Mouse (Mus musculus): ENCODE data around the gene Lbr.

GRCm38 (mm10) chr1:181878436-181878835 lies 35.6 kb upstream of the Lbr start:
- TF ChIP-seq CTCF (IDR thresholded peaks at IDR 0.05; ENCODE audit: low read depth, low read length) (no peak), EP300 (IDR thresholded peaks at IDR 0.05; ENCODE audit: insufficient read depth, low read depth, low read length) (no peak)

All from ES-Bruce4 (cell line).